Mouse (Mus musculus) bone marrow, adult 2 months (tissue): ENCODE data around the gene Cadm3.

Source experiments
- CTCF ChIP-seq: fragments of 200-500 bp; IDR thresholded peaks from 2 replicates; pipeline ENCODE4 v1.5.1; 2011; ENCODE audit warnings: low read length, control low read depth; ENCODE audit not compliant: control insufficient read depth, insufficient read depth
- POLR2A ChIP-seq: fragments of 200-500 bp; IDR thresholded peaks from 2 replicates; pipeline ENCODE4 v1.6.1; 2011; ENCODE audit warnings: low read depth, mild to moderate bottlenecking, control low read depth, low read length, borderline replicate concordance; ENCODE audit not compliant: control insufficient read depth

DNA sequence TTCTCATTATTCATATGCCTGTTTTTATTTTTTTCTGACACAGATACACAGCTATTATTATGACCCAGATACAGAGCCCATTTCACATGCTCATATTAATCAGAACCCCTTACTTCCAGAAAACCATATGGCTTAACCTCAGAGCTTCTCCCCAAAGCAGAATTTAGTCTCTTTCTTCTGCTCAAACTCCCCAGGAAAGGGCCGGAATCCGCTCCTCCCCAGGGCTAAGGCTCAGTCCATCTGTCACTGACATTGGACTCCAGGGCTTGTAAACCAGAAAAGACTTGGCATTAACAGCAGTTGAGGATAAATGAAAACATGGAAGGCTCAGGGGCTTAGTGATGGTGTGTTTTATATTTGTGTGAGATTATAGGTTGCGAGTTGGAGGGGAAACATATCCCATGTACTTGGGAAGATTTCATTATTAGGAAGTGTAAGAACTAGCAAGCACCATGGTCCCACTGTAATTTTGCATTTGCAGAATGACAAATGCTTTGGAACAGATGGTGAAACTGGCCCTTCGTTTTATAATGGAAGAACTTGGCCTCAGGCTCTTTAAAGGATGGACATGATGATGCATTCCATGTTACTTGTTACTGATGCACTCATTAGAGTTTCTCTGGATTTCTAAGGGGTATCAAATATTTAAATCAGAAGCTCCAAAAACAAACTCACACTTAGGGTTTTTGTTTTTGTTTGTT is 7.8 kb downstream of the Cadm3 start:
- TF ChIP-seq CTCF (no peak), POLR2A (no peak)
